Mouse (Mus musculus): Measurements from ENCODE around the gene Ints2. TPM values are rescaled to one million over a fixed set of nuclear protein-coding genes. Genes with fewer than 3 reads are reported as not detected.
"Not testable (repeated sequence)": the region's sequence is repeated elsewhere in the genome, so short reads cannot be mapped to it uniquely, and the experiment has no call there.

Gene Ints2
- total RNA-seq (2021): 1 to 10 TPM; 3.3 to 3.9 TPM
- long read RNA-seq, experiment 1, full-length matches to known transcripts: 1 of 2 reads
- long read RNA-seq, experiment 1, partial matches to known transcripts: 0 of 2 reads
- long read RNA-seq, experiment 1, other reads (novel, unspliced or antisense): 1 of 2 reads
- long read RNA-seq, experiment 2, partial matches to known transcripts: 1 of 1 reads
- long read RNA-seq, experiment 2, other reads (novel, unspliced or antisense): 0 of 1 reads

- DNase-seq: peak; percentile 90 to 91
- intact Hi-C loops (cut with DNase I): no loop called here
Measured at GRCm38 (mm10) chr11:86257460-86258076, at the start of gene Ints2. TSS of gene Ints2 (minus strand) at chr11:86257575.

- intact Hi-C loops (cut with DNase I); DNase-seq: not testable (repeated sequence)
Measured at GRCm38 (mm10) chr11:86292201-86292600, 34.8 kb upstream of the Ints2 start.

- intact Hi-C loops (cut with DNase I): no loop called here
- no peak for DNase-seq
Measured at GRCm38 (mm10) chr11:86291714-86292113, 34.3 kb upstream of the Ints2 start.

- no peak for DNase-seq
- intact Hi-C loops (cut with DNase I): no loop called here
Measured at GRCm38 (mm10) chr11:86285729-86286128, 28.4 kb upstream of the Ints2 start.

GRCm38 (mm10) chr11:86278442-86279102, 21.2 kb upstream of the Ints2 start:
- intact Hi-C loops (cut with DNase I): loop anchor here (5.0 kb wide), 1 partner anchor 229 kb away; no protein-coding TSS in a partner anchor
- DNase-seq: no peak

GRCm38 (mm10) chr11:86257054-86257453, 321 bp downstream of the Ints2 start:
- intact Hi-C loops (cut with DNase I): no loop called here
- DNase-seq: peak in 1 of 2 experiments; percentile 7

- no peak for DNase-seq
- intact Hi-C loops (cut with DNase I): no loop called here
Measured at GRCm38 (mm10) chr11:86253342-86253741, 4.0 kb downstream of the Ints2 start.

GRCm38 (mm10) chr11:86232446-86232845, 24.9 kb downstream of the Ints2 start:
- intact Hi-C loops (cut with DNase I): no loop called here

GRCm38 (mm10) chr11:86231781-86232350, 25.5 kb downstream of the Ints2 start:
- DNase-seq: no peak
- intact Hi-C loops (cut with DNase I): no loop called here

More at GRCm38 (mm10) chr11:86232446-86232845, 24.9 kb downstream of the Ints2 start:
- no peak for DNase-seq

GRCm38 (mm10) chr11:86226646-86227180, 30.7 kb downstream of the Ints2 start:
- DNase-seq: no peak
- intact Hi-C loops (cut with DNase I): no loop called here

- no peak for DNase-seq
- intact Hi-C loops (cut with DNase I): no loop called here
Measured at GRCm38 (mm10) chr11:86225761-86226160, 31.6 kb downstream of the Ints2 start.

GRCm38 (mm10) chr11:86211803-86212202, 45.6 kb downstream of the Ints2 start:
- intact Hi-C loops (cut with DNase I): no loop called here
- DNase-seq: no peak

- DNase-seq: no peak
- intact Hi-C loops (cut with DNase I): no loop called here
Measured at GRCm38 (mm10) chr11:86209123-86209522, 48.3 kb downstream of the Ints2 start.

GRCm38 (mm10) chr11:86205876-86206275, 51.5 kb downstream of the Ints2 start:
- no peak for DNase-seq
- intact Hi-C loops (cut with DNase I): no loop called here

GRCm38 (mm10) chr11:86205031-86205430, 52.3 kb downstream of the Ints2 start:
- intact Hi-C loops (cut with DNase I): no loop called here
- no peak for DNase-seq

GRCm38 (mm10) chr11:86201901-86202675, 55.3 kb downstream of the Ints2 start:
- intact Hi-C loops (cut with DNase I): no loop called here
- DNase-seq: no peak

GRCm38 (mm10) chr11:86201037-86201786, 56.2 kb downstream of the Ints2 start, which contains the start of gene Brip1:
TSS of gene Brip1 (minus strand) at chr11:86201193.
- intact Hi-C loops (cut with DNase I): no loop called here
- DNase-seq: peak; percentile 86 to 88

- no peak for DNase-seq
- intact Hi-C loops (cut with DNase I): no loop called here
Measured at GRCm38 (mm10) chr11:86200460-86201021, 56.8 kb downstream of the Ints2 start.

- intact Hi-C loops (cut with DNase I): no loop called here
- DNase-seq: no peak
Measured at GRCm38 (mm10) chr11:86199733-86200132, 57.6 kb downstream of the Ints2 start.

Measured in gastrocnemius, postnatal 36 days (tissue).